Mouse (Mus musculus): Measurements from ENCODE around the gene Fbxo46.

The Fbxo46 gene

DNA sequence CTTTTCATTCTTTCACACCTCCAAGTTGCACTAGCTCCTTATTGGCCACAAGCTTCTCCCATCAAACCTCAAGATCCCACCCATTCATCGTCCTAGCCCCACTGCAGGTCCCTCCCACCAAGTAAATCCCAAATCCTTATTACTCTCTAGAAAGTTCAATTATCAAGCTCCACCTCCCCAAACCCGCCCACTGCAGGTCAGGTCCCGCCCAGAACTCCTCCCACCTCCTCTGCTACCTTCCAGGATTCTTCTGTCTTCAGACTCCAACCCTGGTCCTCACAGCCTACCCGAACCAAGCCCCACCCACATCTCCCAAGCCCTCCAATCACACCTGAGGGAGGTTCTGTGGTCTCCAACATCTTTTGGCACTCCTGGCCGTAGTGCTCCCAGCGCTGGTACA, 44.5 kb downstream of the Fbxo46 start:
- in situ Hi-C loops (cut with MboI; ENCODE audit: unreplicated experiment in 2 of 2) = loop anchor here in 1 of 2 experiments (10.0 kb wide), 1 partner anchor 121 kb away; the partner anchor contains the start of genes Ppm1n and Rtn2

DNA sequence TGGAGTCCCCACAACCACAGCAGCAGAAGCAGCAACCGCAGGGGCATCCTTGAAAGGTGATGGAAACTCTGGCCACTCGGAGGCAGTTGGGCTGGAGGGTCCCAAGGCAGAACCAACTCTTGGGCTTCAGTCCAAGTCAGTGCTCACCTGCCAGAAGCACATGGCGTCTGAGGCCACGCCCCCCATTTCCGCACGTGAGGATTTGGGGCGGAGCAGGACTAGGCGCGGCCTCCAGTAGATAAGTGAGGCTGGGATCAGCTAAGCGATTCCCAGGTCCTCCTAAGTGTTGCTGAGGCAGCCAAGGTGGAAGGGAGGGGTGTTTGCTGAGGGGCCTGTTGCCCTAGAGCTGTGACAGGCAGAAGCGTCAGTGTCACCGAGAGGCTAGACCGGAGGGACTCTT, 45.3 kb downstream of the Fbxo46 start:
- in situ Hi-C loops (cut with MboI; ENCODE audit: unreplicated experiment in 2 of 2) = loop anchor here in 1 of 2 experiments (10.0 kb wide), 1 partner anchor 120 kb away; the partner anchor contains the start of genes Ppm1n and Rtn2

DNA sequence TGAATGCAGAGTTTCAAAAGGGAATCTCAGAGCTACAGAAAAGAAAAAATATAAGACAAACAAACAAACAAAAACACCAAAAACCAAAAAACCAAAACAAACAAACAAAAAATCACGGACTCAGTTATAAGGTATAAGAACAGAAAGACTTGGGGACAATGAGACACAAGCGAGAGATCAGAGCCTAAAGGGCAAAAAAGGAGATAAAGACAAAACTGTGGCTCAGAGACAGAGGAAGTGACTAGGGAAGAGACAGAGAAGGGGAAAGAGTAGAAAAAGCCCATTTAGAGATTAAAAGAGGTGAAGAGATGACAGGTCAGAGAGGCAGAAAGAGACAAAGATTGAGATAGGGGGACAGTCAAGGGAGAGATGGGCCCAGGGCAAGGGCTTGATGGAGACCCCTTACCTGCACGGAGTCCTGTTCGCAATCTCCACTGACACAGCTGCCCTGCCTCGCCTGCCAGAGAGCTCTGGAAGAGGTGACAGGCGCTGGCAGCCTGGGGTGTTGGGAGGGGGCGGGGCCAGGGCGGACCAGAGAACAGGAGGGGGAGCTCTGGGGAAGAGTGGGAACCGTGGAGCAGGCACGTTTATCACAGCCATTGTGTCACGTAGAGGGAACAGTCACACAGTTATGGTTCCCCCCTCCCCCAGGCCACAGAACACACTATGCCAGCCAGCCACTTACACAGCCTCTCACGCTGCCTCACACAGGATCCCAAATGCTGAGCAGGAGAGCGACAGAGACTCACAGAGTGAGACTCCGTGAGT, 46.2 kb downstream of the Fbxo46 start, which contains the start of gene Gipr:
TSS of gene Gipr (minus strand) at position 472 of the 768 bp plus-strand sequence.
- in situ Hi-C loops (cut with MboI; ENCODE audit: unreplicated experiment in 2 of 2) = loop anchor here in 1 of 2 experiments (10.0 kb wide), 1 partner anchor 119 kb away; the partner anchor contains the start of genes Ppm1n and Rtn2

DNA sequence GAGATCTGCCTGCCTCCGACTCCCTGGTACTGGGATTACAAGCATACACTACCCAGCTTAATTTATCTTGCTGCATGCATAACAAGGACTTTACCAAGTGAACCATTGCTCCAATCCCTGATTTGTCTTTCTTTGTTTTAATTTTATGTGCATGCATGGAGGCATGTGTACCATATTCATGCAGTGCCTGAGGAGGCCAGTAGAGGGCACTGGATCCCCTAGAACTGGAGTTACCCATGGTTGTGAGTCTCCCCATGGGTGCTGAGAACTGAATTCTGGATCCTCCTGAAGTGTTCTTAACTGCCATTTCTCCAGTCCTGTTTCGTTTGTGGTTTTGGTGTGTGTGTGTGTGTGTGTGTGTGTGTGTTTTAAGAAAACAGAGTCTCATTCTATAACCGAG, 47.3 kb downstream of the Fbxo46 start:
- in situ Hi-C loops (cut with MboI; ENCODE audit: unreplicated experiment in 2 of 2) = loop anchor here in 1 of 2 experiments (10.0 kb wide), 1 partner anchor 118 kb away; the partner anchor contains the start of genes Ppm1n and Rtn2

DNA sequence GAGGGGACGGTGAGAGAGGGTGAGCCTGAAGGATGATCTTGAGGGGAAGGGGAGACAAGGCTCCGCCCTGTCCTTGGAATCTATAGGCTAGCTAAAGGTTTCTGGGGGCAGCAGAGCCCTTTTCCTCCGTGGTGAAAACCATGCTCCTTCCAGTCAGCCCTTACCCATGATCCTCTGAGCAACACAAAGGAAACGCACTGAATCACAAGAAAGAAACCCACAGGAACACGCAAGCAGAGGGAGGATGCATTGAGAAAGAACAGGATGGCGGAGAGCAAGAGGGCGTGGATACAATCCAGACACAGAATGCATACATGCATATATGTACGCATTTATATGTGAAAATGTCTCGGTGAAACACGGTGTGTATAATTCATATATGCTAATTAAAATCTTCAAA, 49.8 kb downstream of the Fbxo46 start:
- in situ Hi-C loops (cut with MboI; ENCODE audit: unreplicated experiment in 2 of 2) = loop anchor here in 1 of 2 experiments (10.0 kb wide), 1 partner anchor 115 kb away; the partner anchor contains the start of genes Ppm1n and Rtn2

DNA sequence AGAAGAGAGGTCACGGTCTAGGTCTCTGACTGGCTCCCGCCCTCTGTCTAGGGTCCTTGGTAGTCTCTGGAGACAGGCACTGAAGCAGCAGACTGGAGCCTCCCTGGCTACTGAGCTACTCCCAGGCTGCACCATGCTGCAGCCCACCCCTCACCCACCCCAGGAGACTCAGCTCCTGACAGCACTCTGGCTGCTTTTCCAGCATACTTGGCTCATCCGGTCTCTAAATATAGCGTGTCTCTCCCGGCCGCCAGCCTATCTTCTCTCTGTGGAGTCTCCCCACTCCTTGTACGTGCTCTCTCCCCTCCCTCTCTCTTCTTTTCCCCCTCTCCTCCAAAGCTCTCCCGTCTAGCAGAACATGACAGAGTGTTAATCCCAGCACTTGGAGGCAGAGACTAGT, 50.5 kb downstream of the Fbxo46 start:
- in situ Hi-C loops (cut with MboI; ENCODE audit: unreplicated experiment in 2 of 2) = loop anchor here in 1 of 2 experiments (5.0 kb wide), 1 partner anchor 33 kb away; no protein-coding TSS in a partner anchor

DNA sequence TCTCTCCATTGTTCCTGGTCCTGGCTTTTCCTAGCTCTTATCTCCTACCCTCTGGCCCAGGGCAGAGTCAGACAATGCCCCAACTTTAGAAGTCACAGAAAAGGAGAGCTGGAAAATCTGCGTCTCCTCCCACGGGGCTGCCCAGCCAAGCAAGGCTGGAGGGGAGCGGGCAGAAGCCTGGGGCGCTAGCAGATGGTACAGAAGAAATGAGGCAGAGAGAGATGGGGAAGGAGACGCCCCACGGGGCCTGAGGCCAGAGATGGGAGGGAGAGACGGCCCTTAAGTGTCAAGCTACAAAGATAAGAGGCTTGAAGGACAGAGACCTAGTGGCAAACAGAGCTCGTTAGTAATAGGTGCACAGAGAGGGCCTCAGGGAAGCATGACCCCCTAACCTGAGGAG, 52.2 kb downstream of the Fbxo46 start:
- in situ Hi-C loops (cut with MboI; ENCODE audit: unreplicated experiment in 2 of 2) = loop anchor here in 1 of 2 experiments (5.0 kb wide), 1 partner anchor 35 kb away; no protein-coding TSS in a partner anchor

DNA sequence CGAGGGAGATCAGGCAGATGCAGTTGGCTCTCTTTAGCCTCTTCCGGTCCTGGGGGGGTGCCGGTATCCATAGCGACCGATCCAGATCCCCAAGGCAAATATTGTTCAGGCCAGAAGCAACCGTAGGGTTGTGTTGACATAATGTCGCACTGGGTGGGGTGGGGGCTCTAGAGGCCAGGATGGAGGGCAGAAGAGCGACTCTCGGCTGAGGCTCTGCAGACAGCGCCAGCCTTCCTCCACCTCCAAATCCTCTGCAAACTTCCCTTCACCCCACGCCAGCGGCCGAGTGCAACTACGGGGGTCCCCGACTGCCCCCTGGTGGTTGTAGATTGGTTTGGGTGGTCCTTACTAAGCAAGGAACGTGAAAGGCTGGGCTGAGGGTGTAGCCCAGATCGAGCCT, 53.2 kb downstream of the Fbxo46 start:
- in situ Hi-C loops (cut with MboI; ENCODE audit: unreplicated experiment in 2 of 2) = loop anchor here in 1 of 2 experiments (5.0 kb wide), 1 partner anchor 36 kb away; no protein-coding TSS in a partner anchor

DNA sequence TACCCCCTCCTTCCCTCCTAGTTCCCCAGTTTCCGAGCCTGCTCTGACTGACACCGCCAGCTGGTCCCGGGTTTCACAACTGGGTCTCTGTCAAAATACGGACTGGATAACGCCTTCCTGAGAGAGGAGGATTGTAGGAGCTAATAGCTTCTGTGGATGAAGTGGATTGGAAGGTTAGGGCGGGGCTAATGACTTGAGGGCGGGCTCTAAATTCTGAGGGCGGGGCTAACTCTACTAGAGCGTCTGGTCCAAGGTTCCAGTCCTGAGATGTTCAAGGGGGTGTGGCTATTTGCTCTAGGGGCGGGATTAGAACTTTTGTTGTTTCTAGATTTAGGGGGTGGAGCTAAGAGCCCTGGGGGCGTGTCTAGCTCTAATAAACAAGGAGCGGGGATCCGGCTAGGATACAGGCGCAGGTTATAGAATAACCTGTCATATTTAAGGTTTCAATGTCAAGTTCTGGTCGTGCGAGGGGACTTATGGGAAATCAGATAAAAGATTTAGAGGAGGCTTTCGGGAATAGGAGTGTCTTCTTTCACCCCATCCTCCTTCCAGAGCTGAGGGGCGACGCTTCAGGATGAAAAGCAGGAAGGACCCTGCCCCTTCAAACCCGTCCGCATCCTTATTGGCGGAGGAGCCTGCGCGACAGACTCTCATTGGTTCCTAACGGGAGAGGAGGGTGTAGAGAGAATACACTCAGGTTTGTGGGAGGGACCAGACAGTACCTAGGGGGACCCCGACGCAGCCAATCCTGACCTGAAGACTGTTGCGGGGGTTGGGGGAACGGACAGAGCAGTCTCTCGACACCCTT, 56.3 kb downstream of the Fbxo46 start, which contains the start of gene Eml2:
TSS of gene Eml2 (plus strand) at position 714 of the 808 bp plus-strand sequence.
- in situ Hi-C loops (cut with MboI; ENCODE audit: unreplicated experiment in 2 of 2) = no loop called here

DNA sequence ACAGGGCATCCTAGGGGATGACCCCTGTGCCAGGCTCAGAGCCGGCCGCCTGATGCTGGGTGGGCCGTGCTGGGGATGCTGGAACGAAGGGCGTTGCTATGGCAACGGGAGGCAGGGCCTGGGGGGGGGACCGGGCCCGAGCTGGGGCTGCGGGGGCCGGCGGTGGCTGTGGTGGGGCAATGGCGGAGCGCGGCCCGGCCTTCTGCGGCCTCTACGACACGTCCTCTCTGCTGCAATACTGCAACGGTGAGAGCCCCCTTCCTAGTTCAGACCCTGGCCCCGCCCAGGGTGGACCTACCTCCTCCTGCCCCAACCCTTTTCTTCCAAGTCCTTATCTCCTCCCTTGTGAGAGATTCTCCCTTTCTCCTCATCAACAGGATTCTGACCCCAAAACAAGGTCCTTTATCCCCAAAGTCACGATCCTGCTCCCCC, 56.9 kb downstream of the Fbxo46 start:
- in situ Hi-C loops (cut with MboI; ENCODE audit: unreplicated experiment in 2 of 2) = no loop called here

DNA sequence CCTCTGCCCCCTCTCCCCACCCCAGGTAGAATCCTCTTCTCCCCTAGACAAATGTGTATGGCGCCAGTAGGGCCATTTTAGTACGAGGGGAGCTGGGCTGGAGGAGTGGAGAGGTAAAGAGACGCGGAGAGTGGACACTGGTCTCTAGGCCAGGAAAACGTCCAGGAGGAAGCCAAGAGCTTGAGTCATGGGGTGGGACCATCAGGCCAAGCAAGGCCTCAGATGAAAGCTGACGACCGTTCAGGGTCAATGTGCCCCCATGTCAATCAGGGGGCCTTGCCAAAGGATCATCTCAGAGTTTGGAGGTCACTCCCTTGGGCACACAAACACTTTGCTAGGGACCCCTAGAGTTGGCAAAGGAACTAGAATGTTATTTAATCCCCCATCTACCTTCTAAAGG, 57.6 kb downstream of the Fbxo46 start:
- in situ Hi-C loops (cut with MboI; ENCODE audit: unreplicated experiment in 2 of 2) = no loop called here

DNA sequence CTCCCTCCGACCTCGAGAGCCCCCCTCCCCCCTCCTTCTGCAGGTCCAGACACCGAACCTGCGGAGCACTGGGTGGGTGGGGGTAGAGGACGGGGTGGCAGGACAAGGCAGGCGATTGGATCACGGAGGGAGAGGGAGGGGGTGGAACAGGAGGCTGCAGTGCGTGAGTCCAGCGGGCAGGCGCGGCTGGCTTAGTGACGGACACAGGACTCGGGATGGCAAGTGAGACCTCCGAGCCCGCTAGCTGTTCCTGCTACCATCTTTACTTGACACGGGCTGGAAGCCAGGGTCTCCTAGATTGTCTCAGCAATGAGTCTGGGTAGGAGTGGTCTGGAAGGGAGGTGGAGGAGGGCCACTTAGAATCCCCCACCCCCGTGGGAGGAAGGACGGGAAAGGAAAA, 58.4 kb downstream of the Fbxo46 start:
- in situ Hi-C loops (cut with MboI; ENCODE audit: unreplicated experiment in 2 of 2) = no loop called here

DNA sequence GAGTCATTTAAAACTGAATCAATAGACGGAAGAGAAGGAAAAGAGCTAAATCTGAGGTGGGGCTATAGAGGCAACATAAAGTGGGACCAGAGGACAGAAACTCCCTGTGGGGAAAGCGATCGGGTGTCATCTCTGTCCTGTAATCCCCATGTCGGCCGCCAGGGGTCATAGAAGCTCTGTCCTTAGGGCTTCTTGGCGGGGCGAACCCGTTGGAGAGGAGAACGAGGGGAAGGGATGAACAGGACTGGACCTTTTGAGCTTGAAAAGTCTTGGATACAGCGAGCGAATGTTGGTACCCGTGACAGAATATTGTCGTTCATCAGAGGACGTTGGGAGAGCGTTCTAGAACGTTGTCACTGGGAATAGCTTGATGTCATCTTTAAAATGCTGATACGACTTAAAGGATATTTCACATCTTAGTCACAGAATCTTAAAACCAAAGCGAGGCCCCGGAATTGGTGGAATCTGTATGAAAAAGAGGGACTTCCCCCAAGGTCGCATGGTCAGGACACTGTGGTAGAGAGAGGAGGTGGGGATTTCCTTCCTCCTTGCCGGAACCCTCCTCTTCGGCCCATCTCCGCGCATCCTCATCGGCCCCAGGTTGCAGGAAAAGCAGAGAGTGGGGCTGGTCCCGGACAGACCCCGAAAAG, 58.9 kb downstream of the Fbxo46 start:
- in situ Hi-C loops (cut with MboI; ENCODE audit: unreplicated experiment in 2 of 2) = no loop called here

DNA sequence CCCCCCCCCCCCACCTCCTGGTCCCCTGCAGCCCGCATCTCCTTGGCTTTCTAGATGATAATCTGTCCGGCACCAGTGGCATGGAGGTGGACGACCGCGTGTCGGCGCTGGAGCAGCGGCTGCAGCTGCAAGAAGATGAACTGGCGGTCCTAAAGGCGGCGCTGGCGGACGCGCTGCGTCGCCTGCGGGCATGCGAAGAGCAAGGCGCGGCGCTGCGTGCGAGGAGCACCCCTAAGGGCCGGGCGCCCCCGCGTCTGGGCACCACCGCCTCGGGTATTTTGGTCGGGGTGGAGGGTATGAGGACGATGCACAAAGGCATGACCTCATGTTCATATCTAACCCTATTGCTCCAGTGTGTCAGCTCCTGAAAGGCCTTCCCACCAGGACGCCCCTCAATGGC, 59.5 kb downstream of the Fbxo46 start:
- in situ Hi-C loops (cut with MboI; ENCODE audit: unreplicated experiment in 2 of 2) = no loop called here

DNA sequence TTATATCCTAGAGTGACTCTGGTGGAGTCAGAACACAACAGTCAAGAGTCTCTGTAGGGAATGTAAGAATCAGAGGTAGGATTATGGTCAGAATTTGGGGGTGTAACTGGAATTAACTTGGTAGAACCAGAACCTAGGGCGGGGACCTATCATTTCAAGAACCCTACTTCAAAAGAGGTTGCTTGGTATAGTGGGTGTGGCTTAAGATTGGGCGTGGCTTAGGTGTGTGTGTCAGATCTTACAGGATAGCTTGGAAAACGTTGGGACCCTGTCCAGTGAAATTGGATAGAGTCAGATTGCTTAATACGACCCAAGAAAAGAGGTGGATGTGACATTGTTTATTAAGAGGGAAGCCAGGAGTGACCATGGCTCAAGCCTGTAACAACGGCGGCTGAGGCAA, 60.3 kb downstream of the Fbxo46 start:
- in situ Hi-C loops (cut with MboI; ENCODE audit: unreplicated experiment in 2 of 2) = loop anchor here (5.0 kb wide), 2 partner anchors 52 to 182 kb away; no protein-coding TSS in a partner anchor

DNA sequence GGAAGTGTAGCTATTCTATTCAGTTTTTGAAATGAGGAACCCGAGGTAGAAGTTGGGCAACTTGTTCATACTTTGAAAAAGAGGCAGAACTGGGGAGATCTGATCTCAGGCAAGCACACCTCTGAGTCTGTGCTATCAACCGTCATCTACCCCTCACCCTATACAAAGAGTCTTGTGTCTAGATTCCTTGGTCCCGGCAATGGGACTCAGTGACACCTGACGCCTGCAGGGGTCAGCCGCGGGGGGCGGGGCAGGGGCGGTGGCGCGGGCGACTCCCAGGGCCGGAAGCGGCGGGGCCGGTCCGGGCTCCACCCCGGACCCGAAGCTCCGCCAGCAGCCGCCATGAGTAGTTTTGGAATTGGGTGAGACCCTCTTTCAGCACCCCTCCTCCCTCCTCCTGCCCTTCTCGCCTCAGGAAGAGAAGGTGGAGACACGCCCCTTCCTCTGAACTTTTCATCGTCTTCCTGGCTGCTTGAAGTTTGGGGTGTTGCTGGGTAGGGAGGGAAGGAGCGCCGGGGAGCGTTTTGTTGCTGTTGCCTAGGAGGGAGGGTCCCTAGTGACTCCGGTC, 61.3 kb downstream of the Fbxo46 start:
- in situ Hi-C loops (cut with MboI; ENCODE audit: unreplicated experiment in 2 of 2) = loop anchor here (5.0 kb wide), 2 partner anchors 51 to 181 kb away; no protein-coding TSS in a partner anchor

DNA sequence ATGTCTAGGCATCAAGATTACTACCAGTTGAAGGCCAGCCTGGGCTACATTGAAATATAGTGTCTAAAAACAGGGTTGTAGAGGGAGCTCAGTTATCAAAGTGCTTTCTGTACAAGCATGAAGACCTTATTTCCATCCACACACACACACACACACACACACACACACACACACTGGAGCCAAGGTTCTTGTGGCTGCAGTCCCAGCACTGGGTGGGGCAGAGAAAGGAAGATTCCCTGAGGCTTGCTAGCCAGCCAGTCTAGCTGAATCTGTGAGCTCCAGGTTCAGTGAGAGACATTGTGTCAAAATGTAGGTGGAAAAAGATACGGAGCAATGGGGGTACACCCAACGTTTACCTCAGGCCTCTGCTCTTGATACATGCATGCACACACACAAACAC, 64.6 kb downstream of the Fbxo46 start:
- in situ Hi-C loops (cut with MboI; ENCODE audit: unreplicated experiment in 2 of 2) = loop anchor here (5.0 kb wide), 2 partner anchors 48 to 178 kb away; no protein-coding TSS in a partner anchor

DNA sequence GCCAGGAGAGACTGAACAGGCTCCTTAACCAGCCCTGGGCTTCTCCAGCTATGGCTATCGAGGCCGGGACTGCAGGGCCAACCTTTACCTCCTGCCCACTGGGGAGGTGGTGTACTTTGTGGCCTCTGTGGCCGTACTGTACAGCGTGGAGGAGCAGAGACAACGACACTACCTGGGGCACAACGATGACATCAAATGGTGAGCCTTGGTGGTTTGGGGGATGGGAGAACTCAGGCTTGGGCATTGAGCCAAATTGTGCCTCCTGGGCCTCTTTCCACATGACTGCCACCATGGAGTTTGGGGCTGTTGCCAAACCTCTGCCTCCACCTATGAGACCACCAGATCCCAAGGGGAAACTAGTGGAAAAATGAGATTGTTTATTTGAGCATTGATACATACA, 65.1 kb downstream of the Fbxo46 start:
- in situ Hi-C loops (cut with MboI; ENCODE audit: unreplicated experiment in 2 of 2) = loop anchor here (5.0 kb wide), 2 partner anchors 48 to 178 kb away; no protein-coding TSS in a partner anchor

Data from v-Abl transformed pro-B cells (cell line).